Mouse (Mus musculus) hindbrain, embryonic 10.5 days (tissue): Measurements from ENCODE around the gene Cd4. TPM values are rescaled to one million over a fixed set of nuclear protein-coding genes. Genes with fewer than 3 reads are reported as not detected.

Experiments
- DNase-seq: peaks from one replicate; pipeline ENCODE4 v3.0.0-alpha.2; 2017; ENCODE audit warnings: low spot score
- H3K27ac ChIP-seq: fragments of 300-500 bp; sonication (generic); 2 replicates; pipeline ENCODE4 v1.5.1; 2016; ENCODE audit warnings: mild to moderate bottlenecking, moderate library complexity
- H3K27me3 ChIP-seq: fragments of 300-500 bp; sonication (generic); 2 replicates; pipeline ENCODE4 v1.6.1; 2016; ENCODE audit warnings: mild to moderate bottlenecking; ENCODE audit not compliant: poor library complexity, insufficient read depth, severe bottlenecking
- H3K36me3 ChIP-seq: fragments of 300-500 bp; sonication (generic); 2 replicates; pipeline ENCODE4 v1.6.1; 2016; ENCODE audit warnings: mild to moderate bottlenecking, moderate library complexity
- H3K4me1 ChIP-seq: fragments of 300-500 bp; sonication (generic); replicated peaks from 2 replicates; pipeline ENCODE4 v1.6.1; 2016; ENCODE audit warnings: mild to moderate bottlenecking
- H3K4me3 ChIP-seq: fragments of 300-500 bp; sonication (generic); 2 replicates; pipeline ENCODE4 v1.5.1; 2016; ENCODE audit warnings: mild to moderate bottlenecking, moderate library complexity
- H3K9me3 ChIP-seq: fragments of 300-500 bp; sonication (generic); 2 replicates; pipeline ENCODE4 v1.6.1; 2016; ENCODE audit warnings: mild to moderate bottlenecking, moderate library complexity
- WGBS: fragments of 180-500 bp; shearing (Covaris S2); methylation state at CpG from one replicate; pipeline ENCODE4 v1.1.7; 2016; 5-methylcytosine and 5-hydroxymethylcytosine counted together
- polyA plus RNA-seq: library from polyadenylated mRNA; unstranded; fragments of >200 nt; fragmentation: Nextera tagmentation; extraction: Ambion mirVana; gene quantifications from 2 replicates; pipeline ENCODE4 v1.2.1, GENCODE M21; 2016

Cd4 gene
- polyA plus RNA-seq, 1 experiment from 2014 or later, result not detected

- Histone ChIP-seq H3K27ac (peak overlapping the region; percentile 100), H3K9me3 (no peaks in the 10 kb centered on the region), H3K4me1 (peaks cover 69% of the 10 kb centered on the region), H3K27me3 (no peaks in the 10 kb centered on the region), H3K4me3 (peak overlapping the region; percentile 90), H3K36me3 (peaks cover under 1% of the 10 kb centered on the region; the same call in 1 of the 2 replicates)
- DNase-seq, result no peak
- 24% methylated on average over 9 of the region's 9 CpGs for WGBS
These were observed 32.5 kb upstream of the Cd4 start for GRCm38 (mm10) chr6:124920318-124921085.

- under 1% methylated on average over 13 of the region's 13 CpGs for WGBS
- peak within 1 kb of the TSS; percentile 90 for H3K4me3 ChIP-seq
- peak within 1 kb of the TSS; percentile 100 for H3K27ac ChIP-seq
- H3K4me1 ChIP-seq, result peaks cover 70% of the 10 kb centered on the region
- peaks cover 8% of the 10 kb centered on the region for H3K36me3 ChIP-seq
- DNase-seq, result peak; percentile 97
- no peaks in the 10 kb centered on the region for H3K9me3 ChIP-seq
- H3K27me3 ChIP-seq, result no peaks in the 10 kb centered on the region
These were observed 31.8 kb upstream of the Cd4 start, which contains the start of gene Ptms for GRCm38 (mm10) chr6:124919695-124920317. Ptms (minus strand) TSS chr6:124920103.

- 22% methylated on average over 14 of the region's 14 CpGs for WGBS
- Histone ChIP-seq H3K36me3 (peaks cover 15% of the 10 kb centered on the region), H3K4me3 (peak overlapping the region; percentile 90), H3K27ac (peak overlapping the region; percentile 100), H3K4me1 (peaks cover 78% of the 10 kb centered on the region), H3K27me3 (no peaks in the 10 kb centered on the region), H3K9me3 (no peaks in the 10 kb centered on the region)
- peak; percentile 25 for DNase-seq
These were observed 31.0 kb upstream of the Cd4 start for GRCm38 (mm10) chr6:124918890-124919627.

GRCm38 (mm10) chr6:124918331-124918690 lies 30.3 kb upstream of the Cd4 start:
- Histone ChIP-seq H3K27me3 (no peaks in the 10 kb centered on the region), H3K27ac (peak overlapping the region; percentile 100), H3K36me3 (peaks cover 23% of the 10 kb centered on the region), H3K9me3 (no peaks in the 10 kb centered on the region), H3K4me1 (peaks cover 85% of the 10 kb centered on the region), H3K4me3 (peak overlapping the region; percentile 90)
- DNase-seq, result no peak
- 4% methylated on average over 7 of the region's 7 CpGs for WGBS

- DNase-seq, result peak; percentile 92
- no peaks in the 10 kb centered on the region for H3K9me3 ChIP-seq
- peak overlapping the region; percentile 90 for H3K4me3 ChIP-seq
- H3K4me1 ChIP-seq, result peaks cover 88% of the 10 kb centered on the region
- H3K36me3 ChIP-seq, result peaks cover 29% of the 10 kb centered on the region
- H3K27ac ChIP-seq, result peak overlapping the region; percentile 100
- H3K27me3 ChIP-seq, result 0 out of 2 replicates have a peak, but pooled peaks cover under 1% of the 10 kb centered on the region
- under 1% methylated on average over 86 of the region's 89 CpGs for WGBS
These were observed 29.7 kb upstream of the Cd4 start for GRCm38 (mm10) chr6:124917518-124918330.

- no peaks in the 10 kb centered on the region for H3K9me3 ChIP-seq
- H3K36me3 ChIP-seq, result peaks cover 32% of the 10 kb centered on the region
- peak; percentile 85 for DNase-seq
- under 1% methylated on average over 67 of the region's 67 CpGs for WGBS
- peaks cover 83% of the 10 kb centered on the region for H3K4me1 ChIP-seq
- H3K27me3 ChIP-seq, result peaks cover 8% of the 10 kb centered on the region; the same call in 1 of the 2 replicates
- peak overlapping the region; percentile 90 for H3K4me3 ChIP-seq
- H3K27ac ChIP-seq, result peak overlapping the region; percentile 100
These were observed 28.9 kb upstream of the Cd4 start for GRCm38 (mm10) chr6:124916695-124917517.

GRCm38 (mm10) chr6:124915942-124916694 lies 28.1 kb upstream of the Cd4 start:
- WGBS, result 7% methylated on average over 12 of the region's 12 CpGs

GRCm38 (mm10) chr6:124915160-124915941 lies 27.3 kb upstream of the Cd4 start:
- Histone ChIP-seq H3K4me1 (peaks cover 81% of the 10 kb centered on the region), H3K27ac (peak overlapping the region; percentile 100)

More at GRCm38 (mm10) chr6:124915942-124916694, 28.1 kb upstream of the Cd4 start:
- Histone ChIP-seq H3K4me3 (peak overlapping the region; percentile 90), H3K9me3 (no peaks in the 10 kb centered on the region), H3K27me3 (peaks cover 16% of the 10 kb centered on the region), H3K27ac (peak overlapping the region; percentile 100), H3K4me1 (peaks cover 81% of the 10 kb centered on the region), H3K36me3 (peaks cover 32% of the 10 kb centered on the region)
- DNase-seq, result peak; percentile 51

GRCm38 (mm10) chr6:124914511-124914910 lies 26.5 kb upstream of the Cd4 start:
- Histone ChIP-seq H3K36me3 (peaks cover 32% of the 10 kb centered on the region), H3K4me3 (peak overlapping the region; percentile 90), H3K27ac (peak overlapping the region; percentile 100), H3K9me3 (no peaks in the 10 kb centered on the region), H3K4me1 (peaks cover 81% of the 10 kb centered on the region), H3K27me3 (peaks cover 32% of the 10 kb centered on the region)
- WGBS, result 81% methylated on average over 7 of the region's 7 CpGs
- DNase-seq, result no peak

More at GRCm38 (mm10) chr6:124915160-124915941, 27.3 kb upstream of the Cd4 start:
- peaks cover 32% of the 10 kb centered on the region for H3K36me3 ChIP-seq
- peak overlapping the region; percentile 90 for H3K4me3 ChIP-seq
- peaks cover 23% of the 10 kb centered on the region for H3K27me3 ChIP-seq
- peak; percentile 42 for DNase-seq
- H3K9me3 ChIP-seq, result no peaks in the 10 kb centered on the region
- 12% methylated on average over 22 of the region's 22 CpGs for WGBS

GRCm38 (mm10) chr6:124913721-124914285 lies 25.8 kb upstream of the Cd4 start:
- Histone ChIP-seq H3K4me3 (peak overlapping the region; percentile 90; the same call in 1 of the 2 replicates), H3K27me3 (peaks cover 39% of the 10 kb centered on the region), H3K9me3 (no peaks in the 10 kb centered on the region), H3K4me1 (peaks cover 76% of the 10 kb centered on the region), H3K36me3 (peaks cover 32% of the 10 kb centered on the region), H3K27ac (peak overlapping the region; percentile 100)
- DNase-seq, result peak; percentile 38
- WGBS, result 47% methylated on average over 14 of the region's 14 CpGs
